Mouse (Mus musculus): ENCODE measurements around the gene Eddm3b. TPM values are rescaled to one million over a fixed set of nuclear protein-coding genes. Genes with fewer than 3 reads are reported as not detected.

Gene Eddm3b
- total RNA-seq (2021) = not detected
- long read RNA-seq, experiment 1 = 0 reads
- long read RNA-seq, experiment 2 = 0 reads

DNA sequence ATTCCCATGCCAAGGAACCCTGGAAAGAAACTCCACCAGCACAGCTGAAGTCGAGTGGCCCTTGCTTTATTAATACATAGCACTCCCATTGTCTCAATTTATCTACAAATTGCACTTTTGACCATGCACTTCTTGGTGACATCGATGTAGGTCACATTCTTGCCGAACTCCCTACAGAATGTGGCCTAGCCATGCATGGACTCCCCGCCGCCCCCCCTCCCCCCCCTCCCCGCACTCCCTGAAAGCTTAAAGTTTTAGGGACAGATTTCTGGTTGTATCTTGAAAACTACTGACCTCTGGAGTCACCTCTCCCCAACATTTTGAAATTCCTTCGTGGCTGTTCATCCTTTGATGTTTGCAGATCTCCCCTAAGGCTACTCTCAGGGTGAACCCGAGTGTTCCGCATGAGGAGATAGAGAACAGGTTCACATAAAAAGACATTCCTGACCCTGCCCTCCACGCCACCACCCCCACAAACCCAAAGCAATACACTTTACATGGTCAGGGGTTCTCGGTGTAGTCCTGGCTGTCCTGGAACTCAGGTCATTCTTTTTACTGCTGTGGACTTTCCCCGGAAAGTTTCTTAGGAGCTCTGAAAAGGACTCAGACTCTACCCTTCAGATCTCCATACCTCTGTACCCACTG is at the start of gene Eddm3b:
Eddm3b (plus strand) TSS at position 511 of the 645 bp plus-strand sequence.
- DNase-seq = no peak
- no peak within 1 kb of the TSS for H3K27ac ChIP-seq
- intact Hi-C loops (cut with DNase I) = no loop called here
- H3K4me3 ChIP-seq = no peak within 1 kb of the TSS
- no peak for TF ChIP-seq CTCF (IDR thresholded peaks at IDR 0.05)

DNA sequence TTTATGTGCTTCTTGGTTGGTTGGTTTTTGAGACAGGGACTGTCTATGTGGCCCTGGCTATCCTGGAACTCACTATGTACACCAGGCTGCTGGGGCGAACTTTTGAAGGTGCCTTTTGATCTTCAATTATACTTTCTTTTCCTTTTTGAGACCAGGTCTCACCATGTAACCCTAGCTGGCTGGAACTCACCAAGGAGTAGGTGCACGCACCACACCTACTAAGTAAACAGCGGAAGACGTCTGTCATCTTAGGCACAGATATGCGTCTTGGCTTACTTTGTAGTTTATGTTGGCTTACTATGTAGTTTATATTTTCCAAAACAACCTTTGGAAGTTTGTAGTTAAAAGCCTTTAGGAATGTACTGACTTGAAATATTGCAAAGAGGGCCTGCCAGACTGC is 45.3 kb upstream of the Eddm3b start:
- no peak overlapping the region for H3K27ac ChIP-seq
- no peak for TF ChIP-seq CTCF (IDR thresholded peaks at IDR 0.05)
- intact Hi-C loops (cut with DNase I) = loop anchor here (10.0 kb wide), 1 partner anchor 174 kb away; the partner anchor contains the start of gene Klhl33
- H3K4me3 ChIP-seq = no peak overlapping the region
- no peak for DNase-seq

DNA sequence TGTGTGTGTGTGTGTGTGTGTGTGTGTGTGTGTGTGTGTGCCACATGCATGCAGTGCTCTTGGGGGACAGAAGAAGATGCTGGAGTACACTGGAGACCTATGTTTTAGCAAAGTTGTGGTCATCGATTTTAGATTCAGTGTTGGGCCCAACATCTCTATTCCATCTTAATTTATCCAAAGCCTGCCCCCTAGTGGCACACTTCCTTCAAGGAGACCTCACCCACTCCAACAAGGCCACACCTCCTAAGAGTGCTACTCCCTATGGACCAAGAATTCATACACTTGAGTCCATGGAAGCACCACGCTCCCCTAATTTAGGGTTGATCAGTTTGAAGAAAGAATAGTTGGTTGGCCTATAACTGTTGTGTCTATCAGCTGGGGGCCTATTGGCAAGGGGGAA is 44.6 kb upstream of the Eddm3b start:
- Histone ChIP-seq H3K4me3 (no peak overlapping the region), H3K27ac (no peak overlapping the region)
- intact Hi-C loops (cut with DNase I) = loop anchor here (10.0 kb wide), 1 partner anchor 175 kb away; the partner anchor contains the start of gene Klhl33
- TF ChIP-seq CTCF (IDR thresholded peaks at IDR 0.05) = peak; percentile 41
- peak; percentile 32 for DNase-seq

DNA sequence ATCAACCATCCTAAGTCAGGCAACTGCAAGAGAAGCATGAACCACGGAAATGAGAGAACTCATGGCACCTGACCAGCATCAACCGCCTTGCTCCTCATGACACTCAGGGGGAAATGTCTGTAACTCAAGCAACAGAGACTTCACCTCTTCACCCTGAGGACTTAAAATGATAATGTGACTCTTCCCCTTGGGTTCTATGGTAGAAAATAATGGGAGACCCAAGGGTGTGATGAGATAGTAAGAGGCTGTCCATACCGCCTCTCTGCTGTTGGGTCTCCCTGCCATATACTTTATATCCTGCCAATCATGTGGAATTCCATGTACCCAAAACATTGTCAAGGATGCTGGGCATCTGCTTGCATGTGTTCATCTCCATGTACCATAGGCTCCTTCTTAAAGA is 39.9 kb upstream of the Eddm3b start, which contains the start of gene Olfr750:
Olfr750 (minus strand) TSS at position 101 of the 400 bp plus-strand sequence.
- no peak for TF ChIP-seq CTCF (IDR thresholded peaks at IDR 0.05)
- Histone ChIP-seq H3K4me3 (no peak within 1 kb of the TSS), H3K27ac (no peak within 1 kb of the TSS)
- intact Hi-C loops (cut with DNase I) = no loop called here
- DNase-seq = no peak

DNA sequence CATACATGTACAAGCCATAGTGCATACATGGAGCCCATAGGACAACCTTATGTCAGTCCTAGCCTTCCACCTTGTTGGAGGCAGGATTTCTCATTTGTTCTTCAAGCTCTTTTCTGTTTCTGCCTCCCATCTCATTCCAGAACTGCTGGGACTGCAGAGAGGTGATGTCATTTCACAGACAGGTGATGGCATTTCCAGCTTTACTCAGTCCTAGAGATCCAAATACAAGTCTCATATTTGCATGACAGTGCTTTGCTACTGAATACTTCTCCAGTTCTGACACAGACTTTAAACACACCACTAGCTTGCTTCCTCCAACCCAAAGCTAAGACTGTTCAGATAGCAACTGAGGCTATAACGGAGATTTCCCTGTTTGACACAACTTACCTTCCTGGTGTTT is 35.0 kb upstream of the Eddm3b start:
- H3K4me3 ChIP-seq = no peak overlapping the region
- no peak for DNase-seq
- no peak for TF ChIP-seq CTCF (IDR thresholded peaks at IDR 0.05)
- H3K27ac ChIP-seq = no peak overlapping the region
- intact Hi-C loops (cut with DNase I) = no loop called here

DNA sequence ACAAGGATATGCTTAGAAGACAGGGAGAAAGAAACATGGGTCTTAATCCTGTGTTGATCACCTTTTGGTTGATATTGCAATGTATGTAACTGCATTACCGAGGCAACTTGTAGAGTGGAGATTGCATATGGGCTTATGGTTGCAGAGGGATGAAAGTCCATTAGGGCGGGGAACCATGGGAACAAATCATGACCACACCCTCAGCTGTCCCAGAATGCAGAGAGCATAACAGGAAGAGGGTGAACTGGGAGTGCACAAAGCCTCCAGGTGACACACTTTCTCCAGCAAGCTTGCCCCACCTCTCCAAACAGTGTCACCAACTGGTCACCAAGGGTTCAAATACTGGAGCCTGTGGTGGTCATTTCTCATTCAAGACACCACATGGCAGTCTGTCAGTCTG is 33.2 kb upstream of the Eddm3b start:
- no peak for TF ChIP-seq CTCF (IDR thresholded peaks at IDR 0.05)
- no peak for DNase-seq
- Histone ChIP-seq H3K27ac (no peak overlapping the region), H3K4me3 (no peak overlapping the region)
- intact Hi-C loops (cut with DNase I) = no loop called here

DNA sequence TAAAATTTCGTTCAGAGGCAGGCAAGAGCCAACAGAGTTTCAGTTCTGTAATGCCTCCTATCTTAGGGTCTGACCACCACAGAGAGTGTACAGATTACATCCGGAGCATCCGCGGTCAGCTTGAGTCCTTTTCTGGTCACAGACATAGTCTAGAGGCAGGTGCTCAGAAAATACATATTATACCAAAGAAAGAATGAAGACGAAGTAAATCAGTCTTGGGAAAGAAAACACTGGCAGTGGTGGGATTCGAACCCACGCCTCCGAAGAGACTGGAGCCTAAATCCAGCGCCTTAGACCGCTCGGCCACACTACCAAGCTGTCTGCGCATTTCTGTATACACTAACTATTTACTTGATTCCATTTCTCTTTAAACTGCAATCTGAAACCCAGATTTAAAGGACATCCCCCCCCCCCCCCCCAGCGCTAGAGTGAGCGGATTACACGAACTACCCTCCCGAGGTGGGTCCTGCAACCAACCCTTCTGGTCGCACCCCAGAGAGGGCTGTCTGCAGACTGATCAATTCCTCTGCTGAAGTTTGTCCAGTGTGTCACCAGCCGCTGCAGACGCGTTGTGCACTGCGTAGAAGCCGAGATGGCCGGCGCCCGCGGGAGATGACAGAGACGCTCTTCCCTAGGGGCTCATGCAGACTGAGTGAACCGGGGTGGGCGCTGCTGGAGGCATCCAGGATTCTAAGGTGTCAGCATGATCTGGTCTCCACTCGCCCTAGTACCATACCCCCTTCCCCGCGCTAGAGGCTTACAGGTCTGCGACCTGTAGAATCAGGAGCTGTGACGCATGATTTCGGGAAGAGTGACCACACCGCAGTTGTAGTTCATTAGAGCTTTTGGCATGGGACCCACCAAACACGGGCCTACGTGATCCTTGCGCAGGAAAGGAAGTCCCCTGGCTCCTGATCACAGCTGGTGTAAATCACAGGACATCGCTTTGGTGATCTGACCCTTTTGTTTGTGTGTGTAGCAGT is 31.3 kb upstream of the Eddm3b start:
- no peak for TF ChIP-seq CTCF (IDR thresholded peaks at IDR 0.05)
- intact Hi-C loops (cut with DNase I) = no loop called here
- peak; percentile 72 for DNase-seq
- Histone ChIP-seq H3K27ac (peak overlapping the region; percentile 88), H3K4me3 (peak overlapping the region; percentile 93)

DNA sequence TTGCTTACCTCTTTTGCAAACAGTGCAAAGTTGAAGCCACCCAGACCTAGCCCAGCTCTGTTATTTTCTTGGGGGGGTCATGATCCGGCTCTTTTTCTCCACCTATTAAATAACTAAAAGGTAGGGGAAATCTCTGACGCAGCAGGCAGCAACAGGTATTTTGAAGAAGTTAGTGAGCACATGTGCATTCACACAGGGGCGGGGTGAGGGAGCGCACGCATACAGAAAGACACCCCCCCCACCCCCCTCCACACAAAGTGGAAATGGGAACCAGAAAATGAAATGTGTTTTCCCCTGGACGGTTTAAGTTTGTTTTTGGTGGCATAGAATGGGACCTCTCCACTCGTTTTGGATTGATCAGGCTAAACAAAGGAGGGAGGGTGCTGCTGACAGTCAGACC is 30.4 kb upstream of the Eddm3b start:
- peak overlapping the region; percentile 93 for H3K4me3 ChIP-seq
- peak overlapping the region; percentile 88 for H3K27ac ChIP-seq
- DNase-seq = no peak
- intact Hi-C loops (cut with DNase I) = no loop called here
- TF ChIP-seq CTCF (IDR thresholded peaks at IDR 0.05) = no peak

DNA sequence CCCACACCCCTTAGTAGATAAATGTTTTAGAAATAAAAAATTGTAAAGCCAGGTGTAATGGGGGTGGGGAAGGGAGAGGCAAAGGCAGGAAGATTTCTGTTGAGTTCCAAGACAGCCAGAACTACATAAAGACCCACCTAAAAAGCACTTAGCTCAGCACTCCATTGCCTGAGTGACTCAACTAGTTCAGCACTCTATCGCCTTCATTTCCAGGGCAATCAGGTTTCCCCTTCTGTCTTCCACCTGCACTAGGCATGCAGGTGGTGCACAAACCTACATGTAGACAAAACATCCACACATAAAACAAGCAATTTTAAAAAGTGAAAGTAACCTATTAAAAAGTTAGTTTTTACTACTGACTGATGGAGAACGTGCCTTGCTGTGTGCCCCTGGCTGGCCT is 29.1 kb upstream of the Eddm3b start:
- Histone ChIP-seq H3K27ac (no peak overlapping the region), H3K4me3 (no peak overlapping the region)
- intact Hi-C loops (cut with DNase I) = no loop called here
- TF ChIP-seq CTCF (IDR thresholded peaks at IDR 0.05) = no peak
- DNase-seq = no peak

DNA sequence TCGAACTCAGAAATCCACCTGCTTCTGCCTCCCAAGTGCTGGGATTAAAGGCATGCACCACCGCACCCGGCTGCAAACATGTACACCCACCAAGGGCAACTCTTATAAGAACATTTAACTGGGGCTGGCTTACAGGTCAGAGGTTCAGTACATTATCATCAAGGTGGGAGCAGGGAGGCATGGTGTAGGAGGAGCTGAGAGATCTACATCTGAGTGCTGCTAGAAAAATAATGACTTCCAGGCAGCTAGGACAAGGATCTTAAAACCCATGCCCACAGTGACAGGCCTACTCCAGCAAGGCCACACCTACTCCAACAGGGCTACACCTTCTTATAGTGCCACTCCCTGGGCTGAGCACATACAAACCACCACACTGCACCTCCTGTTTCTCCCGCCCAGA is 28.3 kb upstream of the Eddm3b start:
- Histone ChIP-seq H3K4me3 (no peak overlapping the region), H3K27ac (no peak overlapping the region)
- intact Hi-C loops (cut with DNase I) = no loop called here
- no peak for TF ChIP-seq CTCF (IDR thresholded peaks at IDR 0.05)
- no peak for DNase-seq

DNA sequence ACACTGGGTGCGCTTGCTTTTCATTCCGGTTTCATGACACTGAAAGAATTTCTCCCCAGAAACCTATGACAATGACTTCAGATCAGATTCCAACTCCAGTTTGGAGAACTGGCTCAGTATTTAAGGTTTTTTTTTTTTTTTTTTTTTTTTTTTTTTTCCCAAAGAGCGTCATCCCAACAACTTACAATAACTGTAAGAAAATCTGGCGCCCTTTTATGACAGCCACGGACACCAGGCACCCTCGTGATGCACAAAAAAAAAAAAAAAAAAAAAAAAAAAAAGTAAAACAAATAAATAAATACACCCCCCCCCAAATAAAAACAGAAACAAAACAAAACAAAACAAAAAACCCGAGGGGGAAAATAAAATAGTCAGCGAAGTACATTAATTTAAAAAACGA is 26.5 kb upstream of the Eddm3b start:
- intact Hi-C loops (cut with DNase I) = loop anchor here (2.0 kb wide), 1 partner anchor 281 kb away; the partner anchor contains the start of genes Ccnb1ip1 and Parp2
- Histone ChIP-seq H3K27ac (peak overlapping the region; percentile 86), H3K4me3 (peak overlapping the region; percentile 87)
- TF ChIP-seq CTCF (IDR thresholded peaks at IDR 0.05) = no peak
- no peak for DNase-seq

DNA sequence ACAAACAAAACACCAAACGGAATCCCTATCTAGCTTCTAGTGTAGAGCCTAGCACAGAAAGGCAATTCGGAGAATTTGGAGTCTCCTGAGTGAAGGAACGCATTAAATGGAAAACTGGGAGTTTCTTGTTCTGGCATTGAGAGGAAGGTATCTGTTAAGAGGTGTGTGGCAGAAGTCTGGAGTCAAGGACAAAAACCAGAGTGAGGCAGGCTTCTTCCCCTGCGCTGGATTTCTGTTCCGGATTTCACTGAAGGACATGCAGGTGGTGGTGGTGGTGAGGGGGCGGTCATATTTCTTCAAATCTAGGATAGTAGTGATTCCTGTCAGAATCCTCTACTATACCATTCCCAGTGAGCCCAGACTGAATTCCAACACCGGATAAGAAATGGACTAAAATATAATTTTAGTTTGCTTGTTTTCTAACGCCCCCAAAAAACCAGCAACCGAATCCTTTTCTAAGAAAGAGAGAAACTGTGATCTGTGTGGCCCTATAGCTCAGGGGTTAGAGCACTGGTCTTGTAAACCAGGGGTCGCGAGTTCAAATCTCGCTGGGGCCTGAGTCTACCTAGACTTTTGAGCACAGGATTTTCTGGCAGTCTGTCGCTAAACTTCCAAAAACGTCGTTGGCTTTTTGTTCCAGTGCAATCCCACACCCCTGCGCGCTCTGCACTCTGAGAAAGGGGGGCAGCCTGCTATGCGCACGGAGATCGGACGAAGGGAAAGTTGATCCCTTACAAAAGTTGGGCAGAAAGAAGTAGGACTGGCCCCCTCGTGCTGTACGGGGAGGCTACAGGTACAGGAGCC is 25.9 kb upstream of the Eddm3b start:
- peak; percentile 87 for DNase-seq
- H3K4me3 ChIP-seq = peak overlapping the region; percentile 87
- no peak for TF ChIP-seq CTCF (IDR thresholded peaks at IDR 0.05)
- intact Hi-C loops (cut with DNase I) = loop anchor here (2.0 kb wide), 1 partner anchor 282 kb away; the partner anchor contains the start of genes Ccnb1ip1 and Parp2
- H3K27ac ChIP-seq = peak overlapping the region; percentile 86
